Mouse (Mus musculus) liver, postnatal 0 days (tissue): Measurements from ENCODE around the gene Palm3.

Source experiments
- CTCF ChIP-seq: sonication (generic); IDR thresholded peaks from 2 replicates; pipeline ENCODE4 v1.5.1; 2016; ENCODE audit warnings: antibody characterized with exemption, low read depth
- EP300 ChIP-seq: IDR thresholded peaks from 2 replicates; pipeline ENCODE4 v1.6.1; 2016; ENCODE audit warnings: antibody characterized with exemption, low read depth, mild to moderate bottlenecking

DNA sequence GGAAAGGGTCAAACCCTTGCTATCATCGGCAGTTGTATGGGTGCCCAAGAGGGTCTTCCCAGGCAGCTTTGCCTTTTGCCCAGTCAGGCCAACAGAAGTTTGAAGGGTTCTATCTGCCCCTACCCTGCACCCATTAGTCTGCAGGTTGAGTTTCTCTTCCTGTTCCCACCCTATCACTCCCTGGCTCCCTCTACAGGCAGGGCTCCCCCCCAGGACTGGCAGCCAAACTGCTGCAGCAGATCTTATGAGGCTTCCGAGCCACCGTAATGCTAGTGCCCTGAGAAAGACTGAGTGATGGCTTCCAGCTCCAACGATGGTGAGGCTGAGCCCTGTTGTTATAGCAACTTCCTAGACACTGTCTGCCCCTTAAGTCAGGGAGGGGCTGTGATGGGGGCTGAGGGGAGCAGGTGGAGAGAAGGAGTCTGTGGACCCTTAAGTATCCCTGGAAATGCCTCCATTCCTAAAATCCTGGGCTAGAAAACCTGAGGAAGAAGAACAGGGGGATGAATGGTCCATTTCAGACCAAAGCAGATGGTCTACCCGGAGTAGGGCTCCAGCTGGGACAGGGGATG lies 44.4 kb upstream of the Palm3 start:
- TF ChIP-seq CTCF (peak; percentile 50), EP300 (no peak)
